Mouse (Mus musculus) cortical plate, adult 2 months (tissue): Measurements from ENCODE around the gene Mast1.

Experiments used
- CTCF ChIP-seq: fragments of 200-500 bp; IDR thresholded peaks from 2 replicates; pipeline ENCODE4 v1.5.1; 2011; ENCODE audit warnings: mild to moderate bottlenecking, control low read depth, low read length; ENCODE audit not compliant: insufficient read depth; ENCODE audit errors: extremely low read depth
- POLR2A ChIP-seq: fragments of 200-500 bp; IDR thresholded peaks from 2 replicates; pipeline ENCODE4 v1.6.1; 2011; ENCODE audit warnings: mild to moderate bottlenecking, low read length, control low read depth; ENCODE audit not compliant: insufficient read depth; ENCODE audit errors: extremely low read depth

DNA sequence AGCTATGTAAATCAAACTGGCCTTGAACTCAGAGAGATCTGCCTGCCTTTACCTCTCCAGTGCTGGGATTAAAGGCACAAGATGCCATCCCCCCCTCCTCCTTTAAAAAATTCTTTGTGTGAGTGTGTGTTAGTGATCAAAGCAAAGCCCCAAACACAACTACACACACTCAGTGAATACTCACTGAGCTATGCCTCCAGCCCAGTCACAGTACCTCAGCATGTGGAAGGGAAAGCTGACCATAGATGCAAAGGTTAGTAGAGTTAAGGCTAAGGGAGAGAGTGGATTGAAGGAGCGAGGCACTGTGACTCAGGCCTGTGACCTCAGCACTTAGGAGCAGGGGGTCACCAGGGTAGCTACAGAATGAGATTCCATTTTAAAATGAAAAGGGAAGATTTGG, 35.9 kb upstream of the Mast1 start:
- no peak for TF ChIP-seq CTCF
- no peak for TF ChIP-seq POLR2A
